Mouse (Mus musculus): Measurements from ENCODE around the gene Fam155a.

GRCm38 (mm10) chr8:9200099-9200498 lies 570.9 kb downstream of the Fam155a start:
- TF ChIP-seq CTCF (IDR thresholded peaks at IDR 0.05; ENCODE audit: insufficient read depth, low read depth, low read length), result no peak
- TF ChIP-seq POLR2A (IDR thresholded peaks at IDR 0.05; ENCODE audit: insufficient read depth, low read depth, low read length), result no peak
